Mouse (Mus musculus) megakaryocyte, embryonic 14.5 days (primary cell): ENCODE results near the gene Sub1. TPM values are rescaled to one million over a fixed set of nuclear protein-coding genes. Genes with fewer than 3 reads are reported as not detected.

Source experiments
- H3K27me3 ChIP-seq: replicated peaks from 2 replicates; pipeline ENCODE3; 2012; ENCODE audit warnings: inconsistent platforms
- H3K36me3 ChIP-seq: replicated peaks from 2 replicates; pipeline ENCODE3; 2012; ENCODE audit warnings: low read length, inconsistent platforms, mixed read lengths
- H3K4me1 ChIP-seq: 2 replicates; pipeline ENCODE4 v1.6.1; 2012; ENCODE audit warnings: inconsistent platforms
- H3K4me3 ChIP-seq: replicated peaks from 2 replicates; pipeline ENCODE3; 2012; ENCODE audit warnings: moderate library complexity, mild to moderate bottlenecking, inconsistent platforms
- H3K9me3 ChIP-seq: 2 replicates; pipeline ENCODE4 v1.6.1; 2012; ENCODE audit warnings: inconsistent platforms
- FLI1 ChIP-seq: IDR thresholded peaks from 2 replicates; pipeline ENCODE4 v1.6.1; 2012; ENCODE audit warnings: low read length, inconsistent platforms, mixed read lengths
- GATA1 ChIP-seq: IDR thresholded peaks from 3 replicates; pipeline ENCODE4 v1.6.1; 2012; ENCODE audit warnings: mixed read lengths, low read length, inconsistent platforms, borderline replicate concordance
- polyA plus RNA-seq: library from polyadenylated mRNA; stranded (reverse); fragments of >175 nt; gene quantifications from 2 replicates; pipeline ENCODE4 v1.2.3, GENCODE M21; 2012; ENCODE audit warnings: low replicate concordance; ENCODE audit not compliant: insufficient read depth

Gene Sub1
- polyA plus RNA-seq, 1 experiment, result 24.6 TPM

DNA sequence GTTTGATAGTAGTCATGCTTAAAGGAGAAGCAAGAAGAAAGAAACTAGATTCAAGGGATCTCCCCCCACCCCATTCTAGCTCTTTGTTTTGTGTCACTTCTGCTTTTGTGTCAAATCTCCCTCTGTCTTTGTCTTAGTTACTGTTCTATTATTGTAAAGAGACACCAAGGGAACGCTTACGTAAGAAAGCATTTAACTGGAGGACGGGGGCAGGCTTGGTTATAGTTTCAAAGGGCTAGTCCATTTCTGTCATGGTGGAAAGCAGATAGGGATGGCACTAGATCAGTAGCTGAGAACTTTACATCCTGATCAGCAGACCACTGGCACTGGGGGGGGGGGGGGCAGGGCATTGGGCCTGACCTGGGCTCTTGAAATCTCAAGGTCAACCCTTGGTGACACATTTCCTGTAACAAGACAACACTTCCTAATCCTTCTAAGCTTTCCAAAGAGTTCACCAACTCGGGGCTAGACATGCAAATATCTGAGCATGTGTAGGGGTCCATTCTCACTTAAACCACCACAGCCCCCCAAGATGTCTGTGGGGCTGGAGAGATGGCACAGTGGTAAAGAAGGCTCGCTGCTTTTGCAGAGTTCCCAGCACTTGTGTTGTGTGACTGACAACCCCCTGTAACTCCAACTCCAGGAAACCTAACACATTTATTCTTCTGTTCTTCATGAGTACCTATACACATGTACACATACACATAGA, 17.6 kb upstream of the Sub1 start:
- no peak overlapping the region for H3K4me3 ChIP-seq
- peaks cover 9% of the 10 kb centered on the region for H3K27me3 ChIP-seq
- peaks cover 45% of the 10 kb centered on the region for H3K4me1 ChIP-seq
- no peaks in the 10 kb centered on the region for H3K9me3 ChIP-seq
- TF ChIP-seq GATA1 (no peak), FLI1 (no peak)
- H3K36me3 ChIP-seq, result no peaks in the 10 kb centered on the region

- Histone ChIP-seq H3K4me1 (peaks cover 47% of the 10 kb centered on the region), H3K36me3 (no peaks in the 10 kb centered on the region), H3K27me3 (peaks cover 7% of the 10 kb centered on the region), H3K4me3 (no peak overlapping the region), H3K9me3 (no peaks in the 10 kb centered on the region)
- TF ChIP-seq GATA1 (no peak), FLI1 (no peak)
Measured at GRCm38 (mm10) chr15:12013532-12014196, 16.9 kb upstream of the Sub1 start.

GRCm38 (mm10) chr15:12010602-12011044, 13.8 kb upstream of the Sub1 start:
- no peaks in the 10 kb centered on the region for H3K36me3 ChIP-seq
- peaks cover 60% of the 10 kb centered on the region for H3K4me1 ChIP-seq
- no peaks in the 10 kb centered on the region for H3K9me3 ChIP-seq
- peaks cover 7% of the 10 kb centered on the region for H3K27me3 ChIP-seq
- TF ChIP-seq GATA1 (no peak), FLI1 (0 out of 2 replicates have a peak, but pooled peaks have one; percentile 11)
- H3K4me3 ChIP-seq, result peak overlapping the region; percentile 90

GRCm38 (mm10) chr15:12009712-12010601, 13.2 kb upstream of the Sub1 start:
- Histone ChIP-seq H3K4me1 (peaks cover 62% of the 10 kb centered on the region), H3K36me3 (no peaks in the 10 kb centered on the region), H3K9me3 (no peaks in the 10 kb centered on the region), H3K27me3 (peaks cover 12% of the 10 kb centered on the region), H3K4me3 (peak overlapping the region; percentile 90)
- TF ChIP-seq FLI1 (no peak), GATA1 (no peak)

- no peak overlapping the region for H3K4me3 ChIP-seq
- H3K4me1 ChIP-seq, result peaks cover 56% of the 10 kb centered on the region
- peaks cover 17% of the 10 kb centered on the region for H3K27me3 ChIP-seq
- TF ChIP-seq GATA1, result no peak
- no peak for TF ChIP-seq FLI1
- H3K9me3 ChIP-seq, result no peaks in the 10 kb centered on the region
- H3K36me3 ChIP-seq, result no peaks in the 10 kb centered on the region
Measured at GRCm38 (mm10) chr15:12008894-12009293, 12.1 kb upstream of the Sub1 start.

DNA sequence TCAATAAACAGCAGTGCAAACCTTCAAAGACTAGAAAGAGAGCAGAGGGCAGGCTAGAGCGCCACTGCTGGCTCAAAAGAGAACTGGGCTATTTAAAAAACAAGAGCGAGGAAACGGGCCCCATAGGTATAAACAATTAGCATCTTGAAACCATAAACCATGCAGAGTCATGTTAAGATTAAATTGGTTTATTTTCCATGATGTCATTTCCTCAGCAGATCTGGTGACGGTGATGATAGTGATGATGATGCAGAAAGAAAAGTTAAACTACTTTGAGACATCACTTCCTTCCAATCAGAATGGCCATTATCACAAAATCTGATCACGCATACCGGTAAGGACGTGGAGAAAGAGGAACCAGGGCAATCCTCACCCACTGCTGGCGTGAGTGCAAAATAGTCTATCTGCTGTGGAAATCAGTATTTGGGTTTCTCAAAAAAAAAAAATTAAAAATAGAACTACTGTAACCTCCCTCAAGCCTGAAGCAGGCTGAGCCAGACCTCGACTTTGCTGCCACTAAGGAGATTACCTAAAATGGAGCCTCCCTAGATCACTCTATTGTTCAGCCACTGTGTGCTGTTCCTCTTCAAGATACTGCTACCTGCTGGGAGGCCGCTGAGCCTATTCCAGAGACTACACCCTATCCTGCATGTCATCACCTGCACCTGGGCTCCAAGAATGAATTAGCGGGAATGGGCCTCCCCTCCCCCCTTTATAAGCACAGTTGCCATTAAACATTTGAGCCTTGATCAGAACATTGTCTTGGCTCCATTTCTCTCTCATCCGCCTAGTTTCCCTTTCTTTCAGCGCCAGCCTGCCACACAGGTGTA, 11.4 kb upstream of the Sub1 start:
- H3K27me3 ChIP-seq, result peaks cover 20% of the 10 kb centered on the region
- H3K9me3 ChIP-seq, result no peaks in the 10 kb centered on the region
- no peak overlapping the region for H3K4me3 ChIP-seq
- peaks cover 56% of the 10 kb centered on the region for H3K4me1 ChIP-seq
- H3K36me3 ChIP-seq, result no peaks in the 10 kb centered on the region
- no peak for TF ChIP-seq GATA1
- TF ChIP-seq FLI1, result no peak

GRCm38 (mm10) chr15:12007421-12007820, 10.6 kb upstream of the Sub1 start:
- no peaks in the 10 kb centered on the region for H3K36me3 ChIP-seq
- peaks cover 20% of the 10 kb centered on the region for H3K27me3 ChIP-seq
- H3K4me3 ChIP-seq, result no peak overlapping the region
- TF ChIP-seq GATA1 (no peak), FLI1 (no peak)
- no peaks in the 10 kb centered on the region for H3K9me3 ChIP-seq
- H3K4me1 ChIP-seq, result peaks cover 57% of the 10 kb centered on the region

GRCm38 (mm10) chr15:12006169-12006568, 9.4 kb upstream of the Sub1 start:
- Histone ChIP-seq H3K4me1 (peaks cover 56% of the 10 kb centered on the region), H3K27me3 (peaks cover 20% of the 10 kb centered on the region), H3K9me3 (no peaks in the 10 kb centered on the region), H3K4me3 (no peak overlapping the region), H3K36me3 (no peaks in the 10 kb centered on the region)
- TF ChIP-seq GATA1 (no peak), FLI1 (no peak)

DNA sequence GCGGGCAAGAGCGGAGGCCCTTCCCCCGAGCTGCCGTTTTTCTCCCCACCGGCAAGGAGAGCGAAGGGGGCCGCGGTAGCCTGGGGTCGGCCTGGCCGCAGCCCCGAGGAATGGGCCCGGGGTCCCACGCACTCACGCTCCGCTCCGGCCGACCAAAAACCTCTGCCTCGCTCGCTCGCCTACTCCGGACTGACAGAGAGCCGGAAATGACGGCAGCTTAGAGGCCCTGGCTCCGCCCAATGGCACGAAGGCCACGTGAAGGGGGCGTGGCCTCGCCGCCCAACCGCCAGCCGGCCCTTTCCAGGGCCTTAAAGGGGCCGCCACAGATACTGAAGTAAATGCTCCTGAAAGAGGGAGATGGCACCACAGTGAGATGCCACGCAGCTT, 975 bp downstream of the Sub1 start:
- H3K36me3 ChIP-seq, result peaks cover 33% of the 10 kb centered on the region
- H3K4me1 ChIP-seq, result peaks cover 36% of the 10 kb centered on the region
- no peaks in the 10 kb centered on the region for H3K27me3 ChIP-seq
- TF ChIP-seq GATA1, result no peak
- TF ChIP-seq FLI1, result peak; percentile 83
- peak overlapping the region; percentile 92 for H3K4me3 ChIP-seq
- H3K9me3 ChIP-seq, result no peaks in the 10 kb centered on the region
